Mouse (Mus musculus): ENCODE data around the gene Mrm3.

- TF ChIP-seq CTCF (conservative IDR thresholded peaks at IDR 0.05; ENCODE audit: low read length) = no peak
- TF ChIP-seq NANOG (IDR thresholded peaks at IDR 0.05; ENCODE audit: borderline replicate concordance, low read length) = no peak
Observed at GRCm38 (mm10) chr11:76292398-76292797, 48.9 kb downstream of the Mrm3 start.
